Mouse (Mus musculus) mesoderm, embryonic 11.5 days (tissue): ENCODE data around the gene Epsti1.

Experiments used
- DNase-seq: peaks from one replicate; pipeline ENCODE4 v3.0.0-alpha.2; 2012; ENCODE audit warnings: low read depth, low spot score

Gene Epsti1

GRCm38 (mm10) chr14:78011808-78012207 is 107.8 kb downstream of the Epsti1 start:
- DNase-seq, result no peak

GRCm38 (mm10) chr14:78015540-78016321 is 111.7 kb downstream of the Epsti1 start:
- DNase-seq, result no peak

- no peak for DNase-seq
Measured at GRCm38 (mm10) chr14:78016398-78016797, 112.4 kb downstream of the Epsti1 start.

GRCm38 (mm10) chr14:78019935-78020334 is 115.9 kb downstream of the Epsti1 start:
- DNase-seq, result no peak

GRCm38 (mm10) chr14:78038876-78039275 is 134.8 kb downstream of the Epsti1 start:
- DNase-seq, result no peak

- no peak for DNase-seq
Measured at GRCm38 (mm10) chr14:78040643-78041042, 136.6 kb downstream of the Epsti1 start.

GRCm38 (mm10) chr14:78041886-78042526 is 138.0 kb downstream of the Epsti1 start:
- no peak for DNase-seq

- DNase-seq, result no peak
Measured at GRCm38 (mm10) chr14:78043079-78043478, 139.0 kb downstream of the Epsti1 start.

- DNase-seq, result no peak
Measured at GRCm38 (mm10) chr14:78048258-78048657, 144.2 kb downstream of the Epsti1 start.

GRCm38 (mm10) chr14:78048674-78049073 is 144.6 kb downstream of the Epsti1 start:
- no peak for DNase-seq
